Mouse (Mus musculus): ENCODE measurements around the gene Zfp541. TPM values are rescaled to one million over a fixed set of nuclear protein-coding genes. Genes with fewer than 3 reads are reported as not detected.

Gene Zfp541
- polyA plus RNA-seq, 1 experiment from 2014 or later = 0.05 TPM

- Histone ChIP-seq H3K9ac (ENCODE audit: low read length) (no peak overlapping the region), H3K9me3 (ENCODE audit: control insufficient read depth, low read length) (no peaks in the 10 kb centered on the region), H3K27ac (replicated peaks) (no peak overlapping the region), H3K4me1 (replicated peaks; ENCODE audit: control insufficient read depth, insufficient read depth) (no peaks in the 10 kb centered on the region), H3K4me3 (ENCODE audit: low read depth, low read length) (no peak overlapping the region), H3K27me3 (ENCODE audit: control insufficient read depth, insufficient read depth, low read length) (no peaks in the 10 kb centered on the region), H3K36me3 (ENCODE audit: control insufficient read depth, insufficient read depth, low read length) (no peaks in the 10 kb centered on the region), H3K4me2 (replicated peaks; ENCODE audit: low read depth) (no peak overlapping the region)
- no peak for ATAC-seq (ENCODE audit: low FRiP score, low TSS enrichment)
- TF ChIP-seq EP300 (optimal IDR thresholded peaks at IDR 0.05) (no peak), CTCF (IDR thresholded peaks at IDR 0.05; ENCODE audit: low read depth) (no peak)
- no peak for DNase-seq (ENCODE audit: low spot score)
- 89% methylated on average over 9 of the region's 9 CpGs for WGBS
Measured at GRCm38 (mm10) chr7:16133691-16134090, 72.1 kb downstream of the Zfp541 start.

- no peak overlapping the region for H3K4me3 ChIP-seq (ENCODE audit: low read depth, low read length)
- H3K9ac ChIP-seq (ENCODE audit: low read length) = no peak overlapping the region
- H3K36me3 ChIP-seq (ENCODE audit: control insufficient read depth, insufficient read depth, low read length) = no peaks in the 10 kb centered on the region
- H3K4me2 ChIP-seq (replicated peaks; ENCODE audit: low read depth) = no peak overlapping the region
- whole genome bisulfite sequencing = 66% methylated on average over 7 of the region's 7 CpGs
- no peaks in the 10 kb centered on the region for H3K9me3 ChIP-seq (ENCODE audit: control insufficient read depth, low read length)
- no peaks in the 10 kb centered on the region for H3K27me3 ChIP-seq (ENCODE audit: control insufficient read depth, insufficient read depth, low read length)
- DNase-seq (ENCODE audit: low spot score) = no peak
- no peaks in the 10 kb centered on the region for H3K4me1 ChIP-seq (replicated peaks; ENCODE audit: control insufficient read depth, insufficient read depth)
- TF ChIP-seq CTCF (IDR thresholded peaks at IDR 0.05; ENCODE audit: low read depth) = no peak
- TF ChIP-seq EP300 (optimal IDR thresholded peaks at IDR 0.05) = no peak
- ATAC-seq (ENCODE audit: low FRiP score, low TSS enrichment) = no peak
- H3K27ac ChIP-seq (replicated peaks) = no peak overlapping the region
Measured at GRCm38 (mm10) chr7:16134951-16135392, 73.4 kb downstream of the Zfp541 start.

Other genes starting within 250 kb of the Zfp541 start
- gene Obox6, start 222.1 kb upstream of the Zfp541 start, polyA plus RNA-seq (2015; fragmentation: Nextera tagmentation; extraction: Ambion mirVana) = not detected in 2 replicates
- gene Crx, start 181.8 kb upstream of the Zfp541 start, polyA plus RNA-seq (2015; fragmentation: Nextera tagmentation; extraction: Ambion mirVana) = 0.10 TPM in 1 of 2 replicates, not detected in the other
- not detected in 2 replicates for gene Crxos, start 179.2 kb upstream of the Zfp541 start, polyA plus RNA-seq (2015; fragmentation: Nextera tagmentation; extraction: Ambion mirVana)
- 560 and 572 TPM in 2 replicates for gene Selenow, start 139.4 kb upstream of the Zfp541 start, polyA plus RNA-seq (2015; fragmentation: Nextera tagmentation; extraction: Ambion mirVana)
- 139 and 147 TPM in 2 replicates for gene Nop53, start 115.7 kb upstream of the Zfp541 start, polyA plus RNA-seq (2015; fragmentation: Nextera tagmentation; extraction: Ambion mirVana)
- gene Ehd2, start 94.2 kb upstream of the Zfp541 start, polyA plus RNA-seq (2015; fragmentation: Nextera tagmentation; extraction: Ambion mirVana) = 30.7 and 37.7 TPM in 2 replicates
- 1.8 and 2.3 TPM in 2 replicates for gene Bicra, start 13.9 kb upstream of the Zfp541 start, polyA plus RNA-seq (2015; fragmentation: Nextera tagmentation; extraction: Ambion mirVana)
- 136 and 152 TPM in 2 replicates for gene Napa, start 36.6 kb downstream of the Zfp541 start, polyA plus RNA-seq (2015; fragmentation: Nextera tagmentation; extraction: Ambion mirVana)
- gene Kptn, start 58.1 kb downstream of the Zfp541 start, polyA plus RNA-seq (2015; fragmentation: Nextera tagmentation; extraction: Ambion mirVana) = 11.8 and 13.1 TPM in 2 replicates
- 0.11 and 0.12 TPM in 2 replicates for gene Slc8a2, start 68.0 kb downstream of the Zfp541 start, polyA plus RNA-seq (2015; fragmentation: Nextera tagmentation; extraction: Ambion mirVana)
- gene Meis3, start 113.3 kb downstream of the Zfp541 start, polyA plus RNA-seq (2015; fragmentation: Nextera tagmentation; extraction: Ambion mirVana) = 10.9 and 11.8 TPM in 2 replicates
- gene Dhx34, start 160.2 kb downstream of the Zfp541 start, polyA plus RNA-seq (2015; fragmentation: Nextera tagmentation; extraction: Ambion mirVana) = 6.9 and 7.9 TPM in 2 replicates
- 0.24 TPM in 2 replicates for gene C5ar2, start 182.3 kb downstream of the Zfp541 start, polyA plus RNA-seq (2015; fragmentation: Nextera tagmentation; extraction: Ambion mirVana)
- gene C5ar1, start 197.7 kb downstream of the Zfp541 start, polyA plus RNA-seq (2015; fragmentation: Nextera tagmentation; extraction: Ambion mirVana) = 1.9 and 2.0 TPM in 2 replicates
- gene Inafm1, start 211.8 kb downstream of the Zfp541 start, polyA plus RNA-seq (2015; fragmentation: Nextera tagmentation; extraction: Ambion mirVana) = 28.0 and 29.1 TPM in 2 replicates
- gene Ccdc9, start 225.0 kb downstream of the Zfp541 start, polyA plus RNA-seq (2015; fragmentation: Nextera tagmentation; extraction: Ambion mirVana) = 11.5 and 13.0 TPM in 2 replicates
- gene Bbc3, start 246.6 kb downstream of the Zfp541 start, polyA plus RNA-seq (2015; fragmentation: Nextera tagmentation; extraction: Ambion mirVana) = 3.7 and 5.0 TPM in 2 replicates

Measured in stomach, postnatal 0 days (tissue).